Mouse (Mus musculus): ENCODE measurements around the gene Fam170b.

Gene Fam170b

DNA sequence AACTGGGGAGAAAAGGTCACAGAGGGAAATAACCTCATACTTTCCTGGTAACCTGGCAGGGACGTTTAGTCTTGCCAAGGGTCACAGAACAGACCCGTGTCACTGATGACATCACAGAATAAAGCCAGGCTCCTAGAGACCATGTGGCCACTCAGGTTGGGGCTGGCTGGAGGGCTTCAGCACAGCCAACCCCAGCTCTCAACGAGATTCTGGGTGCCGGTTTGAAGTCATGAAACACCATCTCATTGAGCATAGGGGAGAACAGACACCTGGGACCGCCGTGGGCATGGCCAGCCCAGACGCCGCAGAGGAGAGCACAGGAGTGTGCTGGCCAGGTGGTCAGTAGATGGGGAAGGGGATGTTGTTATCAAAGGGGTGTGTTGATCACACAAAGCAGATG, at the start of gene Fam170b:
Fam170b (plus strand) TSS at position 116 of the 400 bp plus-strand sequence.
- DNase-seq (ENCODE audit: low spot score): no peak

DNA sequence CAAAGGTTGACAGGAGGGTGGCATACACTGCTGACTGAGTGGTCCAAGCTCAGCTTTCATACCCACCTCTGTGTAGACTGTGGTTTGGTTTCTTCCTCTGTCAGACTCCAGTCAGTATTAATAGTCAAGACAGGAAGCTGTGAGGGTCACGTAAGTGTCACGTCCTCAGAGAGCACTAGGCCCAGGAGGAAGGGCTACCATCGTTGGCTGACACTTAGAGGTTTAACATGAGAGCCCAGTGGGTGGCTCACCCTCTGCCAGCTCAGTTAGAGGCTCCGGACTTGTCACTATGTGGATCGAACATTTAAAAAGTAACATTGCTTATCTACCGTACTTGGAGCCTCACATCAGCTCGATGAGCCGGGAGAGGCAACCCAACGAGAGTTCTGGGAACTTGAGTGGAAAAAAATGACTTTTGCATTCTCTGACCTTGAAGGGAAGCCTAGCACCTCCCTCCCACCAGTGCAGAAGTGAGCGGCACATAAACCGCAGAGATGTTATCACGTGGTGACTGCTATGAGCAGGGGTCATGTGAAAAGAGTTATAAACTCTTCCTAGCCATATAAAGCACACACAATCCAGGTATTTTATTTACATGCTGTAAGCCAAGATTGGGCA, 49.5 kb upstream of the Fam170b start:
- DNase-seq (ENCODE audit: low spot score): peak; percentile 28

DNA sequence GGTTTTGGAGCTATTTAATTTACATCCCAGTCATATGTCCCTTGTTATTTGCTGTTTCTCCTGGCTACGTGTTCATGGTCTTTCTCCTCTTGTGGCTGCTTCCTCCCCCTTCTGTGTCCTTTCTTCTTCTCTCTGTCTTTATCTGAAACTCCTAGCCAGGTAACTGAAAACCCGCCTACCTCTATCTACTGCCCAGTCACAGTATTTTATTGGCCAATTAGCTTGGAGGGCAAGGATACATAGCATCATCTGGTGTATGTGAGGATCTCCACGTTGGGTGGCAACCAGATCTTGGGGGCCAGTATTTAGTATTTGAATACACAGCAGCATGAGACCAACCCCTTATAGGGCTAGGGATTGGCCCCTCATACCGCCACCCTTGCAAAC, 49.0 kb upstream of the Fam170b start:
- DNase-seq (ENCODE audit: low spot score): no peak

DNA sequence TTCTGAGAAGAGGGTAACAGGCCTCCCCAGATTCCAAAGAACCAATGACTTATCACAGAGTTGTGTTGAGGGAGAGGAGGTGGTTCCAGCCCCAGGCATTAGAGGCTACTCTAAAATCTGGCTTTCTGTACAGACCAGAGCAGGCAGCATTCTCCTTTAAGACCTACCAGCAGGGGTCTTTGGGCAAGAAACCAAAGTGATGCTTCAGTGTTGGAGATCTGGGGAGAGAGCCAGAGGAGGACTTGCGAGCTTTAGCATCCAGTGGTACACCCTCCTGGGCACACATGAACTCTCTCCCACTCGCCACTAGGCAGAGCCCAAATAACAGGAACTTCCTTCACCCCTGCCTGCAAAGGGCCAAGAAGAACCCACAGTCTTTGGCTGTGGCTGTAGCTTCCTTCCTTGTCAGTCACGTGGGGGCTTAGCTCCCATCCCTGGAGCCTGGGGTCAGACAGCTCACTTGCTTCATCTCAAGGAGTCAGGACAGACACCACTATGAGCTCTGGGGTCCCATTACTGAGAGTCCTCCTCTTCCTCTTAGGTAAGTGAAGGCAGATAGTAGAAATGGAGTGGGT, 48.1 kb upstream of the Fam170b start, which contains the start of gene Tmem273:
Tmem273 (plus strand) TSS at position 408 of the 575 bp plus-strand sequence.
- no peak for DNase-seq (ENCODE audit: low spot score)

DNA sequence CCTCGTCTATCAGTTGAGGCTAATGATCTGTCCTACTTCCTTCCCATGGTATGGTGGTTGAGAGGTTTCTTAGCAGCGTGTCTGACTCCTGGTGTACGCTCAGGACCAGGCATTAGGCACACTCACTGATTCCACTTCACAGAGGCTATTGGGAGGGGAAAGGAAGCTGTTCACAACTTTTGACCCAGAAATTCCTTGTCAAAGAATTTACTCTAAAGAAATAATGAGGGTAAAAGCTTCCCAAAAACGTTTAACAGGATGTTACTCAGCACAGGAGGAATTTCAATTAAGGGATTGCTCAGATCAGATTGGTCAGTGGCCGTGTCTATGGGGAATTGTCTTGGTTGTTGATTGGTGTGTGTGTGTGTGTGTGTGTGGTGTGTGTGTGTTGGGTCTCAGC, 46.1 kb upstream of the Fam170b start:
- DNase-seq (ENCODE audit: low spot score): no peak

DNA sequence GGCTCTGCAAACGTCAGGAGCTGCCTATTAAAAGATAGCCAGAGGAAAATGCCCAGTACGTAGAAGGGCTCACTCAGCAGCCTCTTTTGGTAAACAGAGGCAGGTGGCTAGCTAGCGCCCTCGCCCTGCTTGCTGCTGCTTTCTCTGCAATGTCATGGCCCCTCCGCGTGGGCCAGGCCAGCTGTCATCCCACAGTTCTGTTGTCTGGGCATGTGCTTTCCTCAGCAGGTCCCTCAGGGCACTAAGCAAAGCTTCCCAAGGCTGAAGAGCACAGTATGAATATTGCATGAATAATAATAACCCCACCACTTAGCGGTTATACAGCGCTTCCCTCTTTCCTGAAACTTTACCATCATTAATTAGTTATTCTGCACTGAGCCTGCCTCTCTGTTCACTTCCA, 37.4 kb upstream of the Fam170b start:
- no peak for DNase-seq (ENCODE audit: low spot score)

DNA sequence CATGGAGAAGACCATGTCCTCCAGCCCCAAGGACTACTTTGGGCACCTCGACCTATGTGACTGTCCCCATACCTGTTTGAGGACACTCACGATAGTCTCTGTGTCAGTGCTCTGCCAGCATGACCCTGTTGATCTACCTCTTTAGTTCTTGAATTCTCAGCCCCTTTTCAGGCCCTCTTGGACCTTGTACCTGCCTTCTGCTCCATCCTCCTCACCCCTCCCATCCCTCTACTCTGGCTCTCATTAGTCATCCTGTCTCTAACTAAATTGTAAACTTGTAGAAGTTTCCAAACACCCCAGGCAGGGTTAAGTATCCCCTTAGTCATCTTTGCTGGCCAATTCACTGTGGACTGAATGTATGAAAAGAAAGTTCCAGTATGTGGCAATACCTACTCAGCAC, 36.0 kb upstream of the Fam170b start:
- DNase-seq (ENCODE audit: low spot score): no peak

DNA sequence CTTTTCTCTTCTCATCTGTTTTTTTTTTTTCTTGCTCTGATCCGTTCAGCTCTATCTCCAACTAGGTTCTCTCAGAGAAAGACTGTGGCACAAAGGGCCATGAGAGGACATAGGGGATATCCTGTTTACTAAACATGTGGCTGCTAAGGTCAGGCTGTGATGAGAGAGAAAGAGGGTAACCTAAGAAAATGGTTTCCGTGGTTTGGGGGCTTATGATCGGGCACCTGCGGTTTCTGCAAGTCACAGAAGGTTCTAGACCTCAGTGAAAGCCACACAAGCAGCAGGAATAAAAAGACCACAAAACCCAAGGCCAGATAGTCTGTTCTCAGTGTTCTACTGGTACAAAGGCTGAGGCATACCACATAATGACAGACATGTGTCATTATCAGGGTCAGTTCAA, 35.4 kb upstream of the Fam170b start:
- no peak for DNase-seq (ENCODE audit: low spot score)

DNA sequence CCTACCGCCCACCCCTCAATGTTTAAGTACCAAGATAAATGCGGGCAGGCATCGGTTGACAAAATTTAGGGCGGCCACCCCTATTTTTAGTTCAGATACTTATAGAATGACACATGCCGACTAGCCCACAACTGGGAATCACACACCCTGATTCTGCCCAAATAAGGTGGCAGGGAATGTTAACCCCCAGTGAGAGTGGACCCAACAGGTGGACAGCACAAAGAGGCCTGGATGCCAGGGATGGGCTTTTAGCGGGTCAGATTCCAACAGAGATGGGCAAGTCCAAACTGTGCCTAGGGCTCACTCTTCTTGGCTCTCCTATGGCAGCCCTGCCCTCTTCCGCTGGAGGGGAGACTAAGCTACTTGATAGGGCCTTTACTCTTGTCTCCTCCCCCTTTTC, 33.7 kb upstream of the Fam170b start:
- DNase-seq (ENCODE audit: low spot score): no peak

DNA sequence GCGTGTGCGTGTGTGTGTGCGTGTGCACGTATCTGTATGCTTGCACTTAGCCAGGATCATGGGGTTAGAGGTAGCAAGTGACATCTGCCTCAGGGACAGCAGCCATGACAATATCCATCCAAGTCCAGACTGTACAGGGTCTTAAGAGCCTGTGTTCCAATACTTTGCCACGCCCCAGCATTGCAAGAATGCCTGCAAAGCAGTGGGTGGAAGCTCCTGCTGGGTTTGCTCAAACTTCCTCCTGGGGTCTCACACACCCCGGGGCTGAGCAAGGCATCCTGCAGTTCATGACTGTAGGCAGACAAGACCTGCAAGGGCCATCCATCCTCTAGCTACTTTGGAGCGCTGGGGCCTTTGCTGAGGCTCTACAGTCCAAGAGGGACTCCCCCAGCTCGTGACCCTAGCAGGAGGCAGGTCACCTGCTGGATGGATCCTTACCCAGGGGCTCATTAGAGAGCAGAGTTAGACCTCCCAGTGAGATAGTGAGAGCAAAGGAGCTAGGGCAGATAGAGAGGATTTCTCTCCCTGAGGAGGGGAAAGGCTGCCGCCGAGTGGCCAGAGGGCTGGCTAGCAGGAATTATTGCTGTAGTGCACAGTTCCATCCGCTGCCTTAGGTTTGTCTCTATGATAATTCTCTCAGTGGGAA, 32.6 kb upstream of the Fam170b start:
- no peak for DNase-seq (ENCODE audit: low spot score)

DNA sequence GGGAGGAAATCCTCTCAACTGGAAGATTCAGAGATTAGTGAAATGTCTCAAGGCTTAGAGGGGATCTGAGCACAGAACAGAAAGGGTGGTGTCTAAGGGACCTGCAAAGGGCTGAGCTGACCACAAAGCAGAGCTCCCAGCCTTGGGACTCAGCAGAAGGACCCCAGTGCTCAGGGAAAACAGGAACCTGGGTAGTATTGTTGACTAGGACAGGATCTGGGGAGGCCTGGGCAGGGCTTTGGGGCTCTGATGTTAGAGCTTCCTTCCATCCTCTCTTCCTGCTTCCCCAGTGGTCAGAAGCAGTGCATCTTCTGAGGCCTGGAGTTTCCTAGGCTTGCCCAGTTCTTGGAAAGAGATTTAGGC, 32.1 kb upstream of the Fam170b start:
- DNase-seq (ENCODE audit: low spot score): no peak

DNA sequence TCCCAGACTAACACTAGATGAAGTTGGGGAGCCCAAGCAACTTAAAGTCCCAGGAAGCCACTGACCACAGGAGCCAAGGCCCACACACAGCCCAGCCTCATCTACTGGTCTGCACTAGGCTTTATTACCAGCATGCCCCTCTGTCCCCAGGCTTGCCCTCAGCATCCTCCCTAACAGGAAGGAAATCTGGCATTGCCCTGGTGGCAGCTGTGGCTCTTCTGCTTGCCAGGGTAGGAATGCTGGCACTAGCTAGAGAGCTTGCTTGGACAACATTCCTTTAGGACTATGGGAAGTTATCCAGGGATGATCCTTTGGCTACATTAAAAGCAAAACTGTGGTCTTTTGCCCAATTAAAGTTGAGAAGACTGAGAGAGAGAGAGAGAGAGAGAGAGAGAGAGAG, 23.7 kb upstream of the Fam170b start:
- no peak for DNase-seq (ENCODE audit: low spot score)

DNA sequence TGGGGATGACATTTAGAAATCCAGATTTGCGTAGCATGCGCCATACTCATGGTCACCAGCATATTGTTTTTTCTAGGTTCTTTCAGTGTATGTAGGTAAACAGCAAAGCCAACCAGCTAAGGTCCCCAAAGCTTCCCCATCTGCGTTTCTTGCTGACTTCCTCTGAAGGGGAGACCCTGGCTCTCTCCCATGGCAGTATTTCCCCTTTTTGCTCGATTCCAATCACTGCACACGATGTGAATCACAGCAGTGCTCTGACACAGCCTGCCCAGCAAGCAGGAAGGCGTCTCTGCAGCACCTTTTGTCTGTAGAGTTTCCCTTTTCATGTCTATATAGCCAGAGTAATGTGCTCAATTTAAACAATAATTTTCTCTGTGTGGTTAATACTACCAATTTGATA, 21.3 kb upstream of the Fam170b start:
- DNase-seq (ENCODE audit: low spot score): no peak

DNA sequence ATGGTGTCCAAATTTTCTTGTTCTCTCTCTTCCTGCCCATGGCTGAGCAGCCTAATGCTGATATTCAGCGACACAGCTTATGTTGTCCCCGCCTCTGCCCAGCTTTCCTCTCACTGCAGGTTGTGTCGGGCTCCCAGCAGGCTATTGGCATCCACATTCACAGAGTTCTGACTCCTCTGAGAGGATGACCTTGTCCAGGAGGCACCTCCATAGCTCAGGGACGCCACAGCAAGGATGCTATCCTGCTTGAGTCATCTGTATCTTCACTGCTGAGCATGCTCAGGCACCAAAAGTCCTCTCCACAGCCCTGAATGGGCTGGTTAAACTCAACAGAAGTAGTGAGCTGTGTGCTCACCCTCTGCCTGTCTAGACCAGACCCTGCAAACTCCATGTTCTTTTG, 18.8 kb upstream of the Fam170b start:
- DNase-seq (ENCODE audit: low spot score): no peak

DNA sequence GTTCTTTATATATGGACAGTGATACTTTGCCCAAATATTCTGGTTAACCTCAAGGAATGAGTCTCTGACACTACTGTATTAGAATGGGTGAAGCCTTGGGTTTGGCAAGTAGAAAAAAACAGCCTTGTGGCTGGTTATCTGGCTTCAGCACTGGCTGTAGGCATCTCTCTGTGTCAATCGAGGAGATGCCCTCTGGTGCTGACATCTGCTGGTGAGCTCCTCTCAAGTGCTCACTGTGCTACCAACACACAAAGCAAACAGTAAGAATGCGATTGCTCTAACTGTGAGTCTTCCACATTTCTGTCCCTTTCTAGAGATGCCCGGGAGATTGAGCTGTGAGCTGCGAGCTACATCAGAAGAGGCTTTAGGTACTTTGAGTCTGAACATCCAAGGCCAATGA, 17.2 kb upstream of the Fam170b start:
- no peak for DNase-seq (ENCODE audit: low spot score)

DNA sequence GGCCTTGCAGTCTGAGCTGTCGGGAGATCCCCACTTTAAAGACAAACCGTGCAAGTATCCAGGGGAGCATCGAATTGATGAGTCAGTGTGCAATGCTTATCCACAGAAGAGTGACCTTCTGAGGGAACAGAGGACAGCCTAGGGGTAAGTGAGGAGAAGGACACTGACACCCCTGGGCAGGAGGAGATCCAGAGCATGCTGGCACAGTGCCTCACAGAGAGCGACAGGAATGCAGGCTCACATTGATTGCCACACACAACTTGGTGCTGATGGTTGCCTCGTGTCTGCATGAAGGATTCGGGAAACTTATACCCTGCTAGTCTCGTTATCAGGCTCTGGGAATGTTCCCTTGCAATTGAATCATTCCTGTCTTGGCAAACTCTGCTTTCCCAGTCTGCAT, 16.5 kb upstream of the Fam170b start:
- no peak for DNase-seq (ENCODE audit: low spot score)

DNA sequence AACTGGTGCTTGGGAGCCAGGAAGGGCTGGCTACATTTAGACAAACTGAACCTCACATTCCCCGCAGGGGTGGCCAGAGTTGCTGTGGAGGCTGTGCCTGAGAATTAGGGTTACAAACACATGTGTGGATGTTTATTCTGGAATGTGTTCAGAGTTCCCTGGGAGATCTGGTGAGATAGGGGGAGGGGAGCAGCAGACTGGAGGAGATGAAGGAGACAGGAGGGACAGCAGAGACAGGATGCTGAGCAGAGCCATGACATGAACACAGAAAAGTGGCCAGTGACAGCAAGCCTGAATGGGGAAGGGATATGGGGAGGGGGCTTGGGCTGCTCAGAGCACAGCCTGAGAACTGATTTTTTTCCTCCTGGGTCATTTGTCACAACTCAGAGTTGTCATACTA, 14.5 kb upstream of the Fam170b start:
- DNase-seq (ENCODE audit: low spot score): no peak

DNA sequence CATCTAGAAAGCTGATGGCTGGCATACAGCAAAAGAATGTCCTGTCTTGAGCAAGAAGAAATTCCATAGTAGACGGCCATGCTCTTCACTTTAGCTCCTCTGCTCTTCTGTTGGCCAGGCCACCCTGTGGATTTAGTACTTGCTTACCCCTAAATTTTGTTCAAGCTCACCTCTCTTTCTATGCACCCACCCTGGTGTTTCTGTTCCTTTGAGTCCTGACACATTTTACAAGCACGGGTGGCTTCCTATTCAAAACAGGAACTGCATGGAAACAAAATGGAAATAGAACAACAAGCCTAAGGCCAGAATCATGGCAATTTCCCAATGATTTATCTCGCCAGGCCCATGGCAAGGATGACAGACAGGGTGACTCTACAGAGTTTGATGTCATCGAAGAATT, 10.9 kb upstream of the Fam170b start:
- DNase-seq (ENCODE audit: low spot score): no peak

DNA sequence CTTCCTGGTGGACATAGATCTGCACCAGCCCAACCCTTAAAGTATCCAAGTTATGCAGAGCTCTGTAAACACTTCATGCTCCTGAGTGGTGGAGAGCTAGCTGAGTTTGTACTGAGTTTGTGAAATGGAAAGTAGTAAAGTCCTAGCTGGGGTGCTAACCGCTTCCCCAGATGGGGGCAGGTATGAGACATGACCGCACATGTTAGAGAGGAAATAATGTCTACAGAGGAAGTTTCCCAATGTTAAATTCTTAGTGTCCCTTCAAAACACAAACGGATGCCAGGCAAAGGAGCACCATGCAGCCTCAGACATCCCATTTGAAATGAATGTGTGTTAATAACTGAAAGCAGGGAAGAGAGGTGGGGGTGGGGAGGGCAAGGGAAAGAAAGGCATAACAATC, 9.9 kb upstream of the Fam170b start:
- no peak for DNase-seq (ENCODE audit: low spot score)

DNA sequence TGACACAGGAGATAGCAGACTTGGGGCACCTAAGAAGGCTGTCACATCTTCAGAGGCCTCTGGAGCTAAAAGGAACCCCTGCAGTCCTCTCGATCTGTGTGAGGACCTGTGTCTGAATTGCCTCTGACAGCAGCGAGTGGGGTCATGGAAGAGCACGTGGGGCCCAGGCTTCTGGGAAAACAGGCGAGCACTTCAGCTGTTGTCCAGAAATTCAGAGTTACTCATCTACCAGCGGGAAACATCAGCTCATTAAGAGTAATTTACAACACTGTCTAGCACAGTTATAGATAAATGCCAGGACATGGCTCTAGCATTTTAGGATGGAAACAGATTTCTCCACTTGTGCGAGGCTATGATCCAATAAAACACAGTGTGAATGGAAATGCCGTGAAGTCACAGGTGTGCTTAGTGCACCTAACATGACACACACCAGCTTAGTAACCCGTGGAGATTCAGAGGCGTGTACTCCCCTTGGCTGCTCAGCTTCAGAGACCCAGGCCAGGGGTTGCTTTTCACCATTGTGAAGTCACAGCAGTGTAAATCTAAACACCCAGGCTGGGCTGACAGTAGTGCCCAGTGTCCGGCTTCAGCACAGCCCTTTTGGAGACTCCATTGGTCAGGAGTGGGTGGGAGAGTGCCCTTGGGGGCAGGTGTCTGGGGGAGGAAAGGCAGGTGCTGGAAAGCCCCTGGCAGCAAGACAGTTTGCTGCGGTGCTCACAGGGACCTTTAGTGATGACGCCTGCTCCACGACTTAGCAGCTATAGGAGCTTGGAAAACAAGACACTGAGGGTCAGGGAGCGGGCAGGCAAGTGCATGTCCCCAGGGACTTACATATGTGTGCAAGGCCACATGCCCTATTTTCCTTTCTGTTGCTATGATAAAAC, 9.3 kb upstream of the Fam170b start:
- no peak for DNase-seq (ENCODE audit: low spot score)

DNA sequence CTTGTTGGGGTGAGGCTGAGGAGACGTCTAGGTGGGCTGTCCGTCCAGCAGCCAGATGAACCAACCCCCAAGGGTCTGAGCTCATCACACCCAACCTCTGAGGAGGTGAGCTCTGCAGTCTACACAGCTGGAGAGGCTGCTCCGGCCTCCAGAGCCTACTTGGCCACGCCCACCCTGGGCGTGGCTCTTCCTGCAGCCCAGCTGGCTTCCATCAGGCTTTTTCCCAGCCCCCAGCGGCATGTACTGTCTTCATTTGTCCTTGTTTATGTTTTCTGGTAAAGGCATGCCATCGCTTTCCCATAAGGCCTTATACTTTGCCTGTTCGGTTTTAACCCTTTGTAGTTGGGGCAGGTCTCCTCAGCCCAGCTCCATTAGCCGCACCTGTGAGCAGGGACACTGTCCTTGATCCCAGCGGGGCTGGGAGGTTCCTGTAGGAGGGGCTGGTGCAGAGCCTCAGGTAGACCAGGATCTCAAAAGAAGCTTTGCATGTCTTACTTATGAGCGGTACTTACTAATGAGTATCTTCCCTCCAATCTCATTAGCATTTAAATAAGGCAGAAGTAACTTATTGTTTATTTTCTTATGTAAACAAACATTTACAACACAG, 8.2 kb upstream of the Fam170b start:
- DNase-seq (ENCODE audit: low spot score): no peak

DNA sequence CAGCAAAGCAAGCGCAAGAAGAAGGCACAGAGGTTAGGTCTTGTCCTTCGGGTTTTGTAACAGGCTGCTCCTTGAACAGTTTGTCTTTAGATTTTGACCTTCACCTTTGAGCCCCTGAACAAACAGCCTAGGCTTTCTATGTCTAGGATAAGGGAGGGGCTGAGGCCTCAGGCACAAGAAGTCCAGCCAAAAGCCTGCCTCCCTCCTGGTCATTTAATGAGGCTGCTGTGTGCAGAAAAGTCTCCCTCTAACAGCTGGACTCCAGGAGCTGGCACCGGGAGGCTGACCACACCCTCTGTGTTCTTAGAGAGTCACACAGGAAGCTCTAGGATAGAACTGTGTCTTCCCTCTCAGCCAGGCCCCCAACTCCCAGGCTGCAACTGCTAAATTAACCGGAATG, 6.6 kb upstream of the Fam170b start:
- DNase-seq (ENCODE audit: low spot score): no peak

All from T-cell, adult 2 months (primary cell).